Comparison of ENCODE assay signal across 9 mouse cellular contexts in the genomic region with DNA sequence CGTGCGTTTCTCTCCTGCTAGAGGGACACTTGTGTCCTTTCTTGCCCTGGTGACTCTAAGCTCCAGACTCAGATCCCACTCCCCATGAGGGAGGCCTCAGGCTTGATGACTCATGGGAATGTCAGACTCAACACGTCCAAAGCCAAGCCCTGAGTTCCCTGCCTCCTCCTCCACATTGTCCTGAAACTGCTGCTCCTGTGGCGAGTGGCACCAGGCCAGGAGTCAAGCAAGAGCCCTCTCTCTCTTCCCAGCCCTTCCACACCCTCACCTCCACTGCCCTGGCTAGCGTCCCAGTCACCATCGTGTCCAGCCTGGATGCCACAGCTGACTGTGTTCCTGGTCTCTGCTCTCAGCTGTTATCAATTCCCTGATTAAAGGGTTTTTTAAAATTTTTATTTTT.
DNase-seq lines count a peak whose midpoint lies in the region; ATAC-seq and TF ChIP-seq lines count a peak whose summit lies in the region.
"Had no signal": no experiment of that assay in that cellular context is flagged by ENCODE, and none has a peak within 500 bp of the region (broad histone marks: within the 10 kb centered on the region; RNA-seq: fewer than 3 reads in every experiment).

No protein-coding gene starts in this region.

- no peak overlapping the region for H3K4me2 ChIP-seq in hindbrain, embryonic 16.5 days (ENCODE audit: low read length)
- no peak overlapping the region for H3K4me2 ChIP-seq in hindbrain, embryonic 14.5 days (replicated peaks)
- no peak overlapping the region for H3K4me2 ChIP-seq in intestine, embryonic 15.5 days (replicated peaks)
- H3K4me2 ChIP-seq: forebrain, embryonic 12.5 days had no signal

- WGBS in hindbrain, embryonic 16.5 days: 67% methylated on average over 6 of the region's 6 CpGs
- WGBS in hindbrain, embryonic 14.5 days: 79% methylated on average over 6 of the region's 6 CpGs
- 20% methylated on average over 6 of the region's 6 CpGs for WGBS in cerebellum, adult 2 months
- 61% methylated on average over 6 of the region's 6 CpGs for WGBS in intestine, embryonic 15.5 days

- no peak for TF ChIP-seq POLR2A in cerebellum, adult 2 months (IDR thresholded peaks at IDR 0.05; ENCODE audit: borderline replicate concordance, insufficient read depth, low read length)

- no peak overlapping the region for H3K27ac ChIP-seq in hindbrain, embryonic 16.5 days (ENCODE audit: low read depth, low read length)
- H3K27ac ChIP-seq in hindbrain, embryonic 14.5 days: no peak overlapping the region
- H3K27ac ChIP-seq in cerebellum, adult 2 months (ENCODE audit: insufficient read depth, low read length): no peak overlapping the region
- no peak overlapping the region for H3K27ac ChIP-seq in intestine, embryonic 15.5 days
- H3K27ac ChIP-seq: forebrain, embryonic 12.5 days had no signal

- H3K9ac ChIP-seq in hindbrain, embryonic 16.5 days (ENCODE audit: low read depth, low read length): no peak overlapping the region
- H3K9ac ChIP-seq in hindbrain, embryonic 14.5 days: no peak overlapping the region
- H3K9ac ChIP-seq in intestine, embryonic 15.5 days: no peak overlapping the region
- H3K9ac ChIP-seq: forebrain, embryonic 12.5 days had no signal

- no peak for TF ChIP-seq CTCF in cerebellum, adult 2 months (IDR thresholded peaks at IDR 0.05; ENCODE audit: borderline replicate concordance, insufficient read depth, low read depth, low read length)

- no peak overlapping the region for H3K4me3 ChIP-seq in hindbrain, embryonic 16.5 days (ENCODE audit: low read length)
- H3K4me3 ChIP-seq in hindbrain, embryonic 14.5 days (replicated peaks; ENCODE audit: low read length): no peak overlapping the region
- H3K4me3 ChIP-seq in cerebellum, adult 2 months (replicated peaks; ENCODE audit: insufficient read depth, low read depth, low read length): no peak overlapping the region
- H3K4me3 ChIP-seq in intestine, embryonic 15.5 days (replicated peaks): no peak overlapping the region
- H3K4me3 ChIP-seq: forebrain, embryonic 12.5 days had no signal

- ATAC-seq in hindbrain, embryonic 16.5 days: peak; percentile 34; the same call in 1 of the 2 replicates
- no peak for ATAC-seq in hindbrain, embryonic 14.5 days (ENCODE audit: low FRiP score)
- no peak for ATAC-seq in intestine, embryonic 15.5 days

- no peaks in the 10 kb centered on the region for H3K9me3 ChIP-seq in hindbrain, embryonic 16.5 days (ENCODE audit: control insufficient read depth, low read length)
- no peaks in the 10 kb centered on the region for H3K9me3 ChIP-seq in hindbrain, embryonic 14.5 days (ENCODE audit: control insufficient read depth, low read length)
- no peaks in the 10 kb centered on the region for H3K9me3 ChIP-seq in intestine, embryonic 15.5 days
- H3K9me3 ChIP-seq: forebrain, embryonic 12.5 days had no signal

- no peak for DNase-seq in hindbrain, embryonic 14.5 days (ENCODE audit: low spot score)
- peak; percentile 78 to 84 for DNase-seq in cerebellum, adult 2 months
- DNase-seq in heart, postnatal 4 days: peak; percentile 81
- DNase-seq in ovary, postnatal 14 days (ENCODE audit: low spot score): peak; percentile 48
- no peak for DNase-seq in layer of hippocampus, postnatal 36 days
- no peak for DNase-seq in frontal cortex, adult 2 months (ENCODE audit: extremely low spot score in 1 of 2, low spot score in 1 of 2)

- H3K4me1 ChIP-seq in hindbrain, embryonic 16.5 days (ENCODE audit: control insufficient read depth, insufficient read depth, low read depth, low read length): no peaks in the 10 kb centered on the region
- H3K4me1 ChIP-seq in hindbrain, embryonic 14.5 days (replicated peaks; ENCODE audit: control insufficient read depth, insufficient read depth, low read length): no peaks in the 10 kb centered on the region
- H3K4me1 ChIP-seq in cerebellum, adult 2 months (ENCODE audit: control insufficient read depth, insufficient read depth, low read length): peaks cover 7% of the 10 kb centered on the region
- H3K4me1 ChIP-seq in intestine, embryonic 15.5 days (replicated peaks): no peaks in the 10 kb centered on the region
- H3K4me1 ChIP-seq: forebrain, embryonic 12.5 days had no signal

- no peaks in the 10 kb centered on the region for H3K36me3 ChIP-seq in hindbrain, embryonic 16.5 days (ENCODE audit: control insufficient read depth, insufficient read depth, low read length)
- H3K36me3 ChIP-seq in hindbrain, embryonic 14.5 days (replicated peaks; ENCODE audit: control insufficient read depth, insufficient read depth): no peaks in the 10 kb centered on the region
- H3K36me3 ChIP-seq in intestine, embryonic 15.5 days: no peaks in the 10 kb centered on the region
- H3K36me3 ChIP-seq: forebrain, embryonic 12.5 days had no signal

- H3K27me3 ChIP-seq in hindbrain, embryonic 16.5 days (replicated peaks; ENCODE audit: control insufficient read depth, insufficient read depth, low read length): no peaks in the 10 kb centered on the region
- no peaks in the 10 kb centered on the region for H3K27me3 ChIP-seq in hindbrain, embryonic 14.5 days (ENCODE audit: control insufficient read depth, insufficient read depth, low read length)
- H3K27me3 ChIP-seq in cerebellum, adult 2 months (ENCODE audit: control insufficient read depth, insufficient read depth, low read length): no peaks in the 10 kb centered on the region
- no peaks in the 10 kb centered on the region for H3K27me3 ChIP-seq in intestine, embryonic 15.5 days (replicated peaks)
- H3K27me3 ChIP-seq: forebrain, embryonic 12.5 days had no signal

Comparison
In these comparisons a context has a peak if more than half of its experiments do, and no peak if none do; other contexts are left out.
1. DNase-seq: peak in cerebellum, adult 2 months (2 of 2), heart, postnatal 4 days (single experiment) and ovary, postnatal 14 days (single experiment); none in hindbrain, embryonic 14.5 days (single experiment), layer of hippocampus, postnatal 36 days (0 of 2) and frontal cortex, adult 2 months (0 of 2).